Mouse (Mus musculus): ENCODE measurements around the gene Jmjd6. TPM values are rescaled to one million over a fixed set of nuclear protein-coding genes. Genes with fewer than 3 reads are reported as not detected.

Gene Jmjd6
- polyA plus RNA-seq (2012; rRNA removed) = 66.5 and 71.1 TPM in 2 replicates

GRCm38 (mm10) chr11:116843261-116844233, at the start of gene Jmjd6, which contains the start of gene Mettl23:
Jmjd6 (minus strand) TSS chr11:116843449.
Mettl23 (plus strand) TSS chr11:116843278.
- Histone ChIP-seq H3K36me3 (ENCODE audit: control insufficient read depth, insufficient read depth, low read length) (peaks cover 8% of the 10 kb centered on the region), H3K27ac (ENCODE audit: control insufficient read depth, insufficient read depth, low read depth, low read length) (peak within 1 kb of the TSS; percentile 96), H3K4me1 (ENCODE audit: control insufficient read depth, insufficient read depth, low read length) (peaks cover 7% of the 10 kb centered on the region), H3K4me3 (ENCODE audit: control insufficient read depth, low read depth, low read length) (peak within 1 kb of the TSS; percentile 92), H3K27me3 (ENCODE audit: control insufficient read depth, insufficient read depth, low read length) (no peaks in the 10 kb centered on the region)
- TF ChIP-seq CTCF (IDR thresholded peaks at IDR 0.05; ENCODE audit: control insufficient read depth, insufficient read depth, insufficient replicate concordance, low read depth, low read length) (no peak), POLR2A (IDR thresholded peaks at IDR 0.05; ENCODE audit: control insufficient read depth, low read depth, low read length) (peak; percentile 94)

DNA sequence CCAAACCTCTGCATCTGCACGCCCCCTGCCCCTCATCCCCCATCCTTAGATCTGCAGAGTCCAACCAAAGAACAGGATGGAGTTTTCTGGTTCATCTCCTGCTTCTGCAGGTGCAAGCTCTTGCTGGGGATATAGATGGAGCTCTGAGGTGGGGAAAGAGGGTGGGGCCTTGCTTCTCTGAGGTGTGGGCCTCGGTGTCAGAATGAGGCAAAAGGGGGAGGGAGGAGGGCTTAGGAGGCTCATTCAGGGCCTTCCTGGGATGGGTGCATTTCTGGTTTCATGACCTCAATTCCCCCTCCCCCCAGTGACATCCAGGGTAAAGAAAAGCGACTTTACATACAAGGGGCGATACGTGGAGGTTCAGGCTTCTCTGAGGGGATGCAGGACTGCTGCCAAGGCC, 43.9 kb upstream of the Jmjd6 start:
- TF ChIP-seq POLR2A (IDR thresholded peaks at IDR 0.05; ENCODE audit: control insufficient read depth, low read depth, low read length) (no peak), CTCF (IDR thresholded peaks at IDR 0.05; ENCODE audit: control insufficient read depth, insufficient read depth, insufficient replicate concordance, low read depth, low read length) (no peak)
- no peaks in the 10 kb centered on the region for H3K27me3 ChIP-seq (ENCODE audit: control insufficient read depth, insufficient read depth, low read length)
- H3K4me1 ChIP-seq (ENCODE audit: control insufficient read depth, insufficient read depth, low read length) = peaks cover 5% of the 10 kb centered on the region
- H3K27ac ChIP-seq (ENCODE audit: control insufficient read depth, insufficient read depth, low read depth, low read length) = no peak overlapping the region
- no peak overlapping the region; the same call in 1 of the 2 replicates for H3K4me3 ChIP-seq (ENCODE audit: control insufficient read depth, low read depth, low read length)
- no peaks in the 10 kb centered on the region for H3K36me3 ChIP-seq (ENCODE audit: control insufficient read depth, insufficient read depth, low read length)

DNA sequence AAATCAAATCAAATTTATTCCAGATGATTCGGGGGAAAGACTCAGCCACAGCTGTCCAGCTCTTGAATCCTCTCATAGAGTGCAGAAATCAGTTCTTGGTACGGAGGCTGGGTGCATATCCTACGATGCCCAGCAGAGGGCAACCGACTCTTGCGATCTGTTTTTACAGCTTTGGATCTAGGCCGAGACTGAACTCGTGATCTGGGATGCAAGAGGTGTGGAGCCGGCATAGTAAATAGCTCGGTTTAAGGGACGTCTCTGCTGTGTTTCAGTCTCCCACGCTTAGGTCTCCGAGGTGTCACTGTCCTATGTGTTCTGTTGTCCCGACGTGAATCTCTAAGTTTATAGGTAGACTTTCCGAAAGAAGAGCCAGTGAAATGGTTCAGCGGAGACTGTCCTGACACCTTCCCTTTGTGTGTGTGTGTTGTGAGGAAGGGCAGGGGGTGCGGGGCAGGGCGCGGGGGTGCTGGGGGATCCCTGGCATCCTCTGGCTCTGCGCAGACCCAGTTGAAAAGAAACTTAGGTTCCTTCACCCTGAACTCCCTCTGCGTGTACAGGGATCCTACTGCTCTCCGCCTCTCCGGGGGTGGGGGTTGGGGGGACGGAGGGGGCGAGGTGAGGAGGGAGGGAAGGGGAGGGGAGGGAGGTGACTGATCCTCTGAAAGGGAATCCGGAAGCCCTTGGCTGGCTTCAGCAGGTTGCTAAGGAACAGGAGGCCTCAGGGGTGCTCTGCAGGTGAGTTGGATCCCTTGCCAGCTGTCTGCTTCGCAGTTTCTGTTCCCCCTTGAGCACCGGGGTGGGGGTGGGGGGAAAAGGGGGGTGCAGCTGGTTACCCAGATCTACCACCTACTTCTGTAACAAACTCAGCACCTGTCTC, 42.3 kb upstream of the Jmjd6 start:
- TF ChIP-seq POLR2A (IDR thresholded peaks at IDR 0.05; ENCODE audit: control insufficient read depth, low read depth, low read length) (no peak), CTCF (IDR thresholded peaks at IDR 0.05; ENCODE audit: control insufficient read depth, insufficient read depth, insufficient replicate concordance, low read depth, low read length) (peak; percentile 82)
- Histone ChIP-seq H3K4me3 (ENCODE audit: control insufficient read depth, low read depth, low read length) (peak overlapping the region; percentile 70), H3K4me1 (ENCODE audit: control insufficient read depth, insufficient read depth, low read length) (peaks cover 5% of the 10 kb centered on the region), H3K27me3 (ENCODE audit: control insufficient read depth, insufficient read depth, low read length) (no peaks in the 10 kb centered on the region), H3K36me3 (ENCODE audit: control insufficient read depth, insufficient read depth, low read length) (no peaks in the 10 kb centered on the region), H3K27ac (ENCODE audit: control insufficient read depth, insufficient read depth, low read depth, low read length) (no peak overlapping the region)

DNA sequence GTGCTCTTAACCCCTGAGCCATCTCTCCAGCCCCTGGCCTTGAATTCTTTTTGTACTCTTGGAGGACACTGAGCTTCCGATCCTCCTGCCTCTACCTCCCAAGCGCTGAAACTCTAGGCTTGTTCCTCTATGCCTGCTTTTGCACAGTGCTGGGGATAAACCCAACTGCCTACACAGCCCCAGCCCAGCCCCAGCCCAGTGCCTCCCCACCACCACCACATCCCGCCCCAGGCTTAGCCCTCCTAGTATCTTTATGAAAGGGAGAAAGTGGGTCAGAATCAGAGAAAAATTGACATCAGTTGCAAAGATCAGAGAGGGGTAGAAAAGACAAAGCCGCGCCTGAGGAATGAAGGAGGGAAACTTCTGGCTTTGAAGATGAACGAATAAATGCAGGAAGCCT, 40.8 kb upstream of the Jmjd6 start:
- H3K36me3 ChIP-seq (ENCODE audit: control insufficient read depth, insufficient read depth, low read length) = no peaks in the 10 kb centered on the region
- no peak overlapping the region for H3K4me3 ChIP-seq (ENCODE audit: control insufficient read depth, low read depth, low read length)
- H3K27ac ChIP-seq (ENCODE audit: control insufficient read depth, insufficient read depth, low read depth, low read length) = no peak overlapping the region
- H3K27me3 ChIP-seq (ENCODE audit: control insufficient read depth, insufficient read depth, low read length) = no peaks in the 10 kb centered on the region
- H3K4me1 ChIP-seq (ENCODE audit: control insufficient read depth, insufficient read depth, low read length) = peaks cover 5% of the 10 kb centered on the region
- TF ChIP-seq CTCF (IDR thresholded peaks at IDR 0.05; ENCODE audit: control insufficient read depth, insufficient read depth, insufficient replicate concordance, low read depth, low read length) (no peak), POLR2A (IDR thresholded peaks at IDR 0.05; ENCODE audit: control insufficient read depth, low read depth, low read length) (no peak)

- no peak for TF ChIP-seq CTCF (IDR thresholded peaks at IDR 0.05; ENCODE audit: control insufficient read depth, insufficient read depth, insufficient replicate concordance, low read depth, low read length)
- TF ChIP-seq POLR2A (IDR thresholded peaks at IDR 0.05; ENCODE audit: control insufficient read depth, low read depth, low read length) = no peak
- Histone ChIP-seq H3K36me3 (ENCODE audit: control insufficient read depth, insufficient read depth, low read length) (no peaks in the 10 kb centered on the region), H3K27ac (ENCODE audit: control insufficient read depth, insufficient read depth, low read depth, low read length) (no peak overlapping the region), H3K27me3 (ENCODE audit: control insufficient read depth, insufficient read depth, low read length) (no peaks in the 10 kb centered on the region), H3K4me3 (ENCODE audit: control insufficient read depth, low read depth, low read length) (no peak overlapping the region), H3K4me1 (ENCODE audit: control insufficient read depth, insufficient read depth, low read length) (peaks cover 5% of the 10 kb centered on the region)
These were observed 39.2 kb upstream of the Jmjd6 start for GRCm38 (mm10) chr11:116882446-116882845.

GRCm38 (mm10) chr11:116881440-116881839, 38.2 kb upstream of the Jmjd6 start:
- Histone ChIP-seq H3K4me3 (ENCODE audit: control insufficient read depth, low read depth, low read length) (no peak overlapping the region), H3K4me1 (ENCODE audit: control insufficient read depth, insufficient read depth, low read length) (peaks cover 2% of the 10 kb centered on the region; the same call in 1 of the 2 replicates), H3K36me3 (ENCODE audit: control insufficient read depth, insufficient read depth, low read length) (no peaks in the 10 kb centered on the region), H3K27ac (ENCODE audit: control insufficient read depth, insufficient read depth, low read depth, low read length) (no peak overlapping the region), H3K27me3 (ENCODE audit: control insufficient read depth, insufficient read depth, low read length) (no peaks in the 10 kb centered on the region)
- TF ChIP-seq POLR2A (IDR thresholded peaks at IDR 0.05; ENCODE audit: control insufficient read depth, low read depth, low read length) = no peak
- TF ChIP-seq CTCF (IDR thresholded peaks at IDR 0.05; ENCODE audit: control insufficient read depth, insufficient read depth, insufficient replicate concordance, low read depth, low read length) = no peak

DNA sequence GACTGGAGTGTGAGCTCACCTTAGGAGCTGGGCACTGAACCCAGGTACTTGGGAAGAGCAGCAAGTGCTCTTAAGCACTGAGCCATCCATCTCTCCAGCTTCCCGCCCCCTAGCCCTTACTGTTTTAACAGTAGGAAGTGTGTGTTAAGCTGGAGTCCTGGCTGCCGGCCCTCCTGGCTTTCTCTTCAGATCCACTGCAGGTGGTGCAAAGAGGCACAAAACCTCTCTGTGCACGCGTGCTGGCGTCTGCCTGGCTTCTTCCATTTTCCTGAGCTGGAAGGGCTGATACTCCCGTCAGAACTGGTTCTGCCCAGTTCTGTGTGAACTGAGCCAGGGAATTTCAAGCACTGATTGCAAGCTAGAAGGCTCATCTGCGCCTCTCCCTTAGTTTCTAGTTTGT, 37.6 kb upstream of the Jmjd6 start:
- Histone ChIP-seq H3K4me3 (ENCODE audit: control insufficient read depth, low read depth, low read length) (no peak overlapping the region), H3K36me3 (ENCODE audit: control insufficient read depth, insufficient read depth, low read length) (no peaks in the 10 kb centered on the region), H3K27ac (ENCODE audit: control insufficient read depth, insufficient read depth, low read depth, low read length) (no peak overlapping the region), H3K4me1 (ENCODE audit: control insufficient read depth, insufficient read depth, low read length) (no peaks in the 10 kb centered on the region), H3K27me3 (ENCODE audit: control insufficient read depth, insufficient read depth, low read length) (no peaks in the 10 kb centered on the region)
- TF ChIP-seq CTCF (IDR thresholded peaks at IDR 0.05; ENCODE audit: control insufficient read depth, insufficient read depth, insufficient replicate concordance, low read depth, low read length) (no peak), POLR2A (IDR thresholded peaks at IDR 0.05; ENCODE audit: control insufficient read depth, low read depth, low read length) (no peak)

Measured in testis, adult 2 months (tissue).